Mouse (Mus musculus) gastrocnemius, adult 8-10 months (tissue): Measurements from ENCODE around the gene Prorsd1. TPM values are rescaled to one million over a fixed set of nuclear protein-coding genes. Genes with fewer than 3 reads are reported as not detected.

Source experiments
- DNase-seq, 2 experiments: peaks; one replicate each; pipeline ENCODE4 v3.0.0; 2022; ENCODE audit warnings: low spot score in 2 of 2
- total RNA-seq, 4 experiments: library from RNA; stranded (reverse); gene quantifications; 2 replicates each; pipeline ENCODE4 v1.2.4; 2022

Gene Prorsd1
- total RNA-seq, 4 experiments from 2014 or later = 22.5 to 27.0 (median 23.8) TPM

DNA sequence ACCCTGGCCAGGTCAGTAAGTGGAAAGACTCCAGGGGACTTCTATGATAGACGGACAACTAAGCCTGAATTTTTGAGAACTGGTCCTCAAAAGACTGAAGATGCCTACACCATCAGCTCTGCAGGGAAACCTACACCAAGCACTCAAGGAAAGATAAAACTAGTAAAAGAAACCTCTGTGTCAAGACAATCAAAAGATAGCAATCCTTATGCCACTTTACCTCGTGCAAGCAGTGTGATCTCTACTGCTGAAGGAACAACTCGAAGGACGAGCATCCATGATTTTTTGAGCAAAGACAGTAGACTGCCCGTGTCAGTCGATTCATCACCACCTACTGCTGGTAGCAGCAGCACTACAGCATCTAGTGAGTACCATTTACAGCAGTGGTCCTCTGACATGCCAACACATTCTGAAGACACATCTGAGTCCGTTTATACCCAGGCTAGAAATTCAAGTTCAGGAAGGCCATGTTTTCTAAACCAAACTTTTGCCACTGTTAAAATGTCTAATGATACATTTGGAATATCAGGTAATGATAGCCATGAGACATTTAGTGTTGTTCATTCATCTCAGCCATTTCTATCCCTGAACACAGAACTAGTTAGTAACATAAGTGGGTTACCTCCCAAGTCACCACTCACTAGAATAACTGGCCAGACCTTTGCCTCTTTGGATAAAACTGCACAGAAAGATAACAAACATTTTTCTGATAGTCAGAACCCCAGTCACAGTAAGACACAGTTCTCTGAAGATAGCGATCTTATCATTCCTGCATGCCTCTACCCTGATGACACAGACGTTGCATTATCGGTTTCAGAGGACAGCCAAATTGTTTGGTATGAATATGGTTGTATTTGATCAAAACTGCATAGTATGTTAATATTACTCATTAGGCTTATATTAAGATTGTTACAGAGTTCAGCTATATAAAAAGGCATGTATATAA lies 10.6 kb downstream of the Prorsd1 start:
- no peak for DNase-seq

DNA sequence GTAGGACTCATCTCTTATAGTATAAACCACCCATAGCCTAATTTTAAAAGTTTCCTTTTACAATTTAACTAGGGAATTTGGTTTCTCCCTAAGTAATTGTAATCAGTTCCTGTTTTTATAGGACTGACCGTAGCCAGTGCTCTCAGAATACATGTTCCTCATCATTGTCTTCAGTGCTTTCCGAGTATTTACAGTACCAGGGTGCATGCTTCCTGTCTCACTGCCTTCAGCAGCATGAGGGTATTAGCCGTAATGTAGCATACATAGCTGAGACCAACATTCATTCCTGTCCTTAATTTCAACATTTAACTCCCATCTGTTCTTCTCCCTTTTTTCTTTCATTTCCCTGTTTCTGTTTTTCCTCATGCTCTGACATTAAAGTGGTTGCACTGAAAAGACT lies 17.9 kb downstream of the Prorsd1 start:
- DNase-seq = no peak

DNA sequence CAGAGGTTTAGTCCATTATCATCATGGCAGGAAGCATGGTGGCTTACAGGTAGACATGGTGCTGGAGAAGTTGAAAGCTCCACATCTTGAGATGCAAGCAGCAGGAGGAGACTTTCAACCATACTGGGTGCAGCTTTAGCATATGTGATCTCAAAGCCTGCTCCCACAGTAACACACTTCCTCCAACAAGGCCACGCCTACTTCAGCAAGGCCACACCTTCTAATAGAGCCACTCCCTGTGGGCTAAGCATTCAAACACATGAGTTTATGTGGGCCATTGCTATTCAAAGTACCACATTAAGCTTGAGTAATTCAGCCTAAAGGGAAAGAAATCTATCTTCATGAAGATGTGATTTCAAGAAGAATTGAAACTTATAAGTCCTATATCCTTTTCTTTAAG lies 21.7 kb downstream of the Prorsd1 start:
- DNase-seq = no peak

DNA sequence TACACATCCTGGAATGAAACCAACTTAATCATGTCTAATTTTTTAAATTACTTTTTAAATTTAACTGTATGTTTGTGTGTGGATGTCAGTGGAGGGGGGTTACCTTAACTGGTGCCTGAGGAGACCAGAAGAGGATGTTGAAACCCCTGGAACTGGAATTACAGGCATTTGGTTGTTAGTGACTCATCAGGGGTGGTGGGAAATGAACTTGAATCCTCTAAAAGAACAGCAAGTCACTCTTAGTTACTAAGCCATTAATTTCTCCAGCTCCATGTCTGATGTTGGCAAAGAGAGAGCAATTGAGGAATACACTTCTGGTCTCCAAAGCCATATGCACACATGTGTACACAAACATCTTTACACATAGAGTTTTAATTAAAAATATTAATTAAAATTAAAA lies 40.2 kb downstream of the Prorsd1 start:
- no peak for DNase-seq

Other genes starting within 250 kb of the Prorsd1 start
- 1 to 10 TPM; 1.4 to 2.9 (median 1.5) TPM for gene Ccdc88a, start 141.4 kb downstream of the Prorsd1 start, total RNA-seq
- gene Mtif2, start 11.4 kb upstream of the Prorsd1 start, total RNA-seq = 10 to 100 TPM; 20.3 to 25.4 (median 24.8) TPM
- not detected for gene Clhc1, start 32.9 kb upstream of the Prorsd1 start, total RNA-seq
- 100 to 1,000 TPM; 401 to 487 (median 425) TPM for gene Rps27a, start 33.1 kb upstream of the Prorsd1 start, total RNA-seq
- gene Rtn4, start 177.9 kb upstream of the Prorsd1 start, total RNA-seq = 100 to 1,000 TPM; 621 to 893 (median 770) TPM